Mouse (Mus musculus): ENCODE data around the gene Gm17581. TPM values are rescaled to one million over a fixed set of nuclear protein-coding genes. Genes with fewer than 3 reads are reported as not detected.

The Gm17581 gene
- polyA plus RNA-seq, 1 experiment from 2014 or later: not detected

DNA sequence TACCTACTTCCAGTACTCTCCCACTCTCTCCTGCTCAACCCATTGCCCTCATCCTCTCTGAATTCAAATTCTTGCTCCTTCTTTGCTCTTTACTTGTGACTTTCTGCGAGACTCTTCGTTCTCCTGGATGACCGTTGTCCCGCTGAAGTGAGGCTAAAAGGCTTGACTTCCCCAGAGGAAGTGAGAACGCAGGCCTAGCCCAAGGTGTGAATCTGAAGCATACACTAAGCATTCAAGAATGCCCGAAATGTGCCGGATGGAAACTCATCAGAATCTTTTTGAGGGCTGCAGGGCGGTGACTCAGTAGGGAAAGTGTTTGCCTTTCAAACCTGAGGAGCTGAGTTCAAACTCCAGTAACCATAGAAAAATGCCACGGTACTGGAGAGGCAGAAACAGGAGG is 7.7 kb upstream of the Gm17581 start:
- Histone ChIP-seq H3K9me3 (ENCODE audit: control insufficient read depth, low read length) (no peaks in the 10 kb centered on the region), H3K4me2 (ENCODE audit: low read depth, low read length) (no peak overlapping the region), H3K4me3 (ENCODE audit: low read length) (no peak overlapping the region), H3K4me1 (ENCODE audit: control insufficient read depth, insufficient read depth, low read length) (peaks cover 5% of the 10 kb centered on the region; the same call in 1 of the 2 replicates), H3K27ac (ENCODE audit: low read length) (no peak overlapping the region), H3K27me3 (replicated peaks; ENCODE audit: control insufficient read depth, insufficient read depth, low read length) (no peaks in the 10 kb centered on the region), H3K36me3 (ENCODE audit: control insufficient read depth, insufficient read depth, low read length) (no peaks in the 10 kb centered on the region), H3K9ac (ENCODE audit: low read depth, low read length) (no peak overlapping the region)
- 86% methylated on average over 9 of the region's 9 CpGs for WGBS
- no peak for ATAC-seq

DNA sequence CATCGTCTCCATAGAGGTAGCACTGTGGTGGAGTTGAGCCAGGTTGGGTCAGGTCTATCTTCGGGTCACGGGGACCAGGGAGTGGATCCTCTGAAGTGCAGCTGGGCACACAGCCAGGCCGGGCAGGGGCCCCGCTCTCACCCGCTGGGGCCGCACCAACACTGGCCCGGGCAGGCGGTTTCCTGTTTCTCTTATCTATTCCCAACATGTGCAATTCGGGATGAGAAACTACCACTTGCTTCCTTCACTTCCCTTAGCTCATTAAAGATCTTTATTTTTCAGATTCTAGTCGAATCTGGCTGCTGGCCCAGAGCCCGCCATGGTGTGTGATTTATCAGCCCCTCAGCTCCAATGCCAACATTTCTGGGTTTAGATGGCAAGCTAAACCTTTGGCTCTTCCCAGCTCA is 7.3 kb upstream of the Gm17581 start:
- H3K9ac ChIP-seq (ENCODE audit: low read depth, low read length): no peak overlapping the region
- H3K36me3 ChIP-seq (ENCODE audit: control insufficient read depth, insufficient read depth, low read length): no peaks in the 10 kb centered on the region
- ATAC-seq: peak; percentile 76
- peaks cover 5% of the 10 kb centered on the region; the same call in 1 of the 2 replicates for H3K4me1 ChIP-seq (ENCODE audit: control insufficient read depth, insufficient read depth, low read length)
- H3K27me3 ChIP-seq (replicated peaks; ENCODE audit: control insufficient read depth, insufficient read depth, low read length): no peaks in the 10 kb centered on the region
- H3K9me3 ChIP-seq (ENCODE audit: control insufficient read depth, low read length): no peaks in the 10 kb centered on the region
- 54% methylated on average over 12 of the region's 12 CpGs for WGBS
- H3K27ac ChIP-seq (ENCODE audit: low read length): no peak overlapping the region
- no peak overlapping the region for H3K4me2 ChIP-seq (ENCODE audit: low read depth, low read length)
- H3K4me3 ChIP-seq (ENCODE audit: low read length): no peak overlapping the region

DNA sequence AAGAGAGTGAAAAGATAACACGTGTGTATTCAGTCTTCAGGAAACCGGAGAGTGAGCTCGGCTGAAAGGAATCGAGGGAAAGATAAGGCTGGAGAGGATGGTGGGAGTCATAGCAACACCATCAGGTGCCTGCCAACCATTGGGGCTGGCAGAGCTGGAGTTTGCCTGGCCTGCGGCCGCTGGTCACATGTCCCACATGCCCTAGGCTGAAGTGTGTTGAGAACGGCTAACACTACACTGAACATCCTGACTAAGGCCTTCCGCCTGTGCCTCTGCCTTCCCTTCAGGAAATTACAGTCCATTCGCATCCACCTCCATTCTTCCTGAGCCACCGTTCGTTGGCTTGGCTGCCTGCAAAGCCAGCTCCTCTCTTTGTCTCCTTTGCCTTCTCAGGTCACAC is 6.5 kb upstream of the Gm17581 start:
- Histone ChIP-seq H3K4me2 (ENCODE audit: low read depth, low read length) (no peak overlapping the region), H3K4me3 (ENCODE audit: low read length) (no peak overlapping the region), H3K9ac (ENCODE audit: low read depth, low read length) (no peak overlapping the region), H3K27ac (ENCODE audit: low read length) (no peak overlapping the region), H3K27me3 (replicated peaks; ENCODE audit: control insufficient read depth, insufficient read depth, low read length) (no peaks in the 10 kb centered on the region), H3K36me3 (ENCODE audit: control insufficient read depth, insufficient read depth, low read length) (no peaks in the 10 kb centered on the region), H3K4me1 (ENCODE audit: control insufficient read depth, insufficient read depth, low read length) (peaks cover 5% of the 10 kb centered on the region; the same call in 1 of the 2 replicates), H3K9me3 (ENCODE audit: control insufficient read depth, low read length) (no peaks in the 10 kb centered on the region)
- 66% methylated on average over 11 of the region's 11 CpGs for WGBS
- 0 out of 2 replicates have a peak, but pooled peaks have one; percentile 31 for ATAC-seq

DNA sequence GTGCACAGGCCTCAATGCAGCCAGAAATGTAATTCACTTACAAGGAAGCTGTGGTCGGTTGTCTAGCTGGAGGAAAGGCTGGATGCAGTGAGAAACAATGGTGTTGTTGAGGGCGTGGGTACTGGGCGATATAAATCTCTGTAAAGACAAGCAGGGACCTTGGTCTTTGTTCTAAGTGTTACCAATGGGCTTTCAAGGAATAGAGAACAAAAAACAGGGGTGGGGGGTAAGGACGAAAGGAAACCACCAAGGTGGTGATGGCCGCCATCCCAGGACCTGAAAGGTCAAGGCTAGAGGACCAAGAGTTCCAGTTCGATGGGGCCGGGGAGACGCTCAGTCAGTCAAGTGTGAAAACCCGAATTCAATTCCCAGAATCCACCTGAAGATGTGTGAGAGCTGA is 2.1 kb upstream of the Gm17581 start:
- no peak for ATAC-seq
- 67% methylated on average over 9 of the region's 9 CpGs for WGBS
- no peak overlapping the region for H3K4me3 ChIP-seq (ENCODE audit: low read length)
- no peak overlapping the region for H3K4me2 ChIP-seq (ENCODE audit: low read depth, low read length)
- H3K27ac ChIP-seq (ENCODE audit: low read length): no peak overlapping the region
- no peak overlapping the region for H3K9ac ChIP-seq (ENCODE audit: low read depth, low read length)
- H3K9me3 ChIP-seq (ENCODE audit: control insufficient read depth, low read length): no peaks in the 10 kb centered on the region
- H3K36me3 ChIP-seq (ENCODE audit: control insufficient read depth, insufficient read depth, low read length): no peaks in the 10 kb centered on the region
- no peaks in the 10 kb centered on the region for H3K27me3 ChIP-seq (replicated peaks; ENCODE audit: control insufficient read depth, insufficient read depth, low read length)
- peaks cover under 1% of the 10 kb centered on the region; the same call in 1 of the 2 replicates for H3K4me1 ChIP-seq (ENCODE audit: control insufficient read depth, insufficient read depth, low read length)

DNA sequence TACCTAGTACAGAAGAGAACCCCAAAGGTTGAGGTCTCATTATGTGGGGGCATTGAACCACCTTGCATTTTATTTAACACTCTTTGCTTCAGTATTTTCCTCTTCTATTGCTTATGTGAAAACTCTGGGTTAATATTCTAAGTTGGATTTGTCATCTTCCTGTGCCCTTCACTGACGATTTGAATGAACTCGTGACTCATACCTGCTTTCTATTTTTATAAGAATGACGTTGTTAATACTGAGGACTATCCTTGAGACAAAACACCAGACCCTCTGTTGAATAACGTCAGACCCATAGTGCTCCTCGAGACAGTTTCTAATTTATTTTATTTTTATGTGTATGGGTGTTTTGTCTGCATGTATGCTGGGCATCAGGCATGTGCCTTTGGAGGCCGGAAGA is 1.3 kb upstream of the Gm17581 start:
- Histone ChIP-seq H3K9ac (ENCODE audit: low read depth, low read length) (no peak overlapping the region), H3K4me3 (ENCODE audit: low read length) (no peak overlapping the region)
- WGBS: 70% methylated on average over 6 of the region's 6 CpGs

DNA sequence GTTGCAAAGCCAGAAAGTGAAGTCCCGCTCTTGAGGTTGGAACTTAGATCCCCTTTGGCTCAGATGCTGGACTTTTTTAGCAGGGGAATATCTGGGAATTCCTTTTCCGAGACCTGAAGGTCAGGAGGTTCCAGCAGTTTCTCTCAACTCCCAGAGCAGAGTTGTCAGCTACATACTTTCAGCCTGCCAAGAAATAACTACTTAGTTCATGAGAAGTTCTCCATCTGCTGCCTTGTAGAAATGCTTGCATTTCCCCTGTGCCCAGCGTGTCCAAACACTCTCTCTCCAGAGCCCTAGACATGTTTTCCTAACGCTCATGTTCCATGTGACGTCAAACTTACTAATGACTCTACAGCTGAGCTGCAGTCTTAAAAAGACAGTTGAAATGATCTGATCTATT is 586 bp downstream of the Gm17581 start:
- no peak overlapping the region for H3K9ac ChIP-seq (ENCODE audit: low read depth, low read length)
- no peaks in the 10 kb centered on the region for H3K4me1 ChIP-seq (ENCODE audit: control insufficient read depth, insufficient read depth, low read length)
- H3K27me3 ChIP-seq (replicated peaks; ENCODE audit: control insufficient read depth, insufficient read depth, low read length): no peaks in the 10 kb centered on the region
- H3K4me3 ChIP-seq (ENCODE audit: low read length): no peak overlapping the region
- no peak overlapping the region for H3K27ac ChIP-seq (ENCODE audit: low read length)
- H3K36me3 ChIP-seq (ENCODE audit: control insufficient read depth, insufficient read depth, low read length): no peaks in the 10 kb centered on the region
- ATAC-seq: no peak
- H3K4me2 ChIP-seq (ENCODE audit: low read depth, low read length): no peak overlapping the region
- no peaks in the 10 kb centered on the region for H3K9me3 ChIP-seq (ENCODE audit: control insufficient read depth, low read length)
- WGBS: 61% methylated on average over 5 of the region's 5 CpGs

More for the DNA sequence above, 1.3 kb upstream of the Gm17581 start:
- no peak for ATAC-seq
- Histone ChIP-seq H3K4me1 (ENCODE audit: control insufficient read depth, insufficient read depth, low read length) (no peaks in the 10 kb centered on the region), H3K27ac (ENCODE audit: low read length) (no peak overlapping the region), H3K27me3 (replicated peaks; ENCODE audit: control insufficient read depth, insufficient read depth, low read length) (no peaks in the 10 kb centered on the region), H3K4me2 (ENCODE audit: low read depth, low read length) (no peak overlapping the region), H3K9me3 (ENCODE audit: control insufficient read depth, low read length) (no peaks in the 10 kb centered on the region), H3K36me3 (ENCODE audit: control insufficient read depth, insufficient read depth, low read length) (no peaks in the 10 kb centered on the region)

DNA sequence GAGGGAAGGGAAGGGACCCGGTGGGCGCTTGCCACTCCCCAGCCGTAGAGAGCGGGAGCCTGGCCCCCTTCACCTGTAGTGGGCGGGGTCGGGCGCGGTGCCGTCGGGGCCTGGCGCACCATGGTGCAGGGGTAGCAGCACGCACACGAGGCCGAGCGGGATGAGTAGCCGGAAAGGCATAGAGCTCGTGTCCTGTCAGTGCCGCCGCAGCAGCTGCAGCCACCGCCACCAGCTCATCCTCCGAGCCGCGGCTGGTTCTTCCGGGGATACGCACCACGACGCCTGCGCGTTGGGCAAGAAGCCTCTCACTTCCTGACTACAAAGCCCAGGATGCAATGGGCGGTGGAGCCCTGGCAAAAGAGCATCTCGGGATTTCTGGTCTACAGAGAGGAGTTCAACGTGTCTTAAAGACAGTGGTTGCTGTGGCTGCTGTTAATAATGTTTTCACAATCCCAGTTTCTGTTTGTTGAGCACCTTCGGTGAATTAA is 6.5 kb downstream of the Gm17581 start, which contains the start of gene Edem2:
TSS of gene Edem2 (minus strand) at position 318 of the 488 bp plus-strand sequence.
- WGBS: under 1% methylated on average over 31 of the region's 33 CpGs
- Histone ChIP-seq H3K4me1 (ENCODE audit: control insufficient read depth, insufficient read depth, low read length) (peaks cover 10% of the 10 kb centered on the region; the same call in 1 of the 2 replicates), H3K27ac (ENCODE audit: low read length) (peak within 1 kb of the TSS; percentile 4; the same call in 1 of the 2 replicates), H3K4me3 (ENCODE audit: low read length) (peak within 1 kb of the TSS; percentile 88), H3K9ac (ENCODE audit: low read depth, low read length) (peak within 1 kb of the TSS; percentile 84), H3K36me3 (ENCODE audit: control insufficient read depth, insufficient read depth, low read length) (no peaks in the 10 kb centered on the region), H3K9me3 (ENCODE audit: control insufficient read depth, low read length) (no peaks in the 10 kb centered on the region), H3K4me2 (ENCODE audit: low read depth, low read length) (peak within 1 kb of the TSS; percentile 88), H3K27me3 (replicated peaks; ENCODE audit: control insufficient read depth, insufficient read depth, low read length) (no peaks in the 10 kb centered on the region)
- peak; percentile 94 for ATAC-seq

DNA sequence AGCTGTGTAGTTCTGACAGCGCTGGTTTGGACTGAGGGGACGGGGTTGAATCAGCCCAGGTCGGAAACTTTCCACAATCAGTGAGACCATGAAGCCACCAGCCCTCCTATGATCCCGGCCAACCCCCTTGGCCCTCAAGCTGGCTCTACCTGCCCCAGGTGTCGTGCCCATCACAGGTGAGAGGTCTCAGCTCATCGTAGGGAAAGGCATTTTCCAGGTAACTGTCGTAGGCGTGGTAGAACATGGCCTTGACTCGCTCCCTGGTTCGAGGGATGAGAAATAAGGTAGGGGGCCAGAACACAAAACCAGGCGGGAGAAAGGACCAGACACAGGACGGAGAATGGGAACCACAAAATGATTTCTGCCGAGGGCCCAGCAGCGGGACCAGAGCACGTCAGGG is 6.9 kb downstream of the Gm17581 start:
- peak overlapping the region; percentile 88 for H3K4me3 ChIP-seq (ENCODE audit: low read length)
- WGBS: 5% methylated on average over 15 of the region's 15 CpGs
- H3K4me1 ChIP-seq (ENCODE audit: control insufficient read depth, insufficient read depth, low read length): peaks cover 10% of the 10 kb centered on the region; the same call in 1 of the 2 replicates
- peak overlapping the region; percentile 4; the same call in 1 of the 2 replicates for H3K27ac ChIP-seq (ENCODE audit: low read length)
- ATAC-seq: no peak; the same call in 1 of the 2 replicates
- H3K36me3 ChIP-seq (ENCODE audit: control insufficient read depth, insufficient read depth, low read length): no peaks in the 10 kb centered on the region
- H3K9ac ChIP-seq (ENCODE audit: low read depth, low read length): peak overlapping the region; percentile 84
- H3K9me3 ChIP-seq (ENCODE audit: control insufficient read depth, low read length): no peaks in the 10 kb centered on the region
- H3K27me3 ChIP-seq (replicated peaks; ENCODE audit: control insufficient read depth, insufficient read depth, low read length): no peaks in the 10 kb centered on the region
- peak overlapping the region; percentile 88 for H3K4me2 ChIP-seq (ENCODE audit: low read depth, low read length)

DNA sequence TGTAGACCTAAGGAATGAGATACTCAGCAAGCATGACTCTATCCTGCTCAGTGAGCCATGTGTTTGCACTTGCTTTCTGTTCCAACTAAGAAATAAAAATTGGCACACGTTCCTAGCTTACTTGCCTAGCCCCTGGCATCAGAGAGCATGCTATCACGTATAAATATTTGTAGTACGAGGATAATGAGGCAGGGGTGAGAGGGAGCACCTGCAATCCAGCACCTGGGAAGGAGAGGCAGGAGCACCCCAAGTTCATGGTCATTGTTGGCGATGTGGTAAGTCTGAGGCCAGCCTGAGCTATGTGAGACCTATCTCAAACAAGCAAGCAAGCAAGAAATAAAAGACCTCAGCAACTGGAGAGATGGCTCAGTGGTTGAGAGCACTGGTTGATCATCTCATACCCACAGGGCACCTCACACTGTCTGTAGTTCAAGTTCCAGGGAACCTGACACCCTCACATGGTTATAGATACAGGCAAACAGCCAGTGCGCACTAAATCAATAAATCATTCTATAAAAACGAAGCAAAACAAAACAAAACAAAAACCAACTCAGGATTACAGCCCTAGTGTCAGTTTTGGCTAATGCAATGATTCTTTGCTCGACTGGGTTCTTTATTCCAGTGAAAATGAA is 7.8 kb downstream of the Gm17581 start:
- no peak overlapping the region for H3K27ac ChIP-seq (ENCODE audit: low read length)
- peak overlapping the region; percentile 88 for H3K4me2 ChIP-seq (ENCODE audit: low read depth, low read length)
- no peaks in the 10 kb centered on the region for H3K27me3 ChIP-seq (replicated peaks; ENCODE audit: control insufficient read depth, insufficient read depth, low read length)
- H3K4me3 ChIP-seq (ENCODE audit: low read length): peak overlapping the region; percentile 88
- H3K4me1 ChIP-seq (ENCODE audit: control insufficient read depth, insufficient read depth, low read length): peaks cover 10% of the 10 kb centered on the region; the same call in 1 of the 2 replicates
- no peaks in the 10 kb centered on the region for H3K9me3 ChIP-seq (ENCODE audit: control insufficient read depth, low read length)
- WGBS: 57% methylated on average over 7 of the region's 7 CpGs
- peak; percentile 41 for ATAC-seq
- no peak overlapping the region for H3K9ac ChIP-seq (ENCODE audit: low read depth, low read length)
- no peaks in the 10 kb centered on the region for H3K36me3 ChIP-seq (ENCODE audit: control insufficient read depth, insufficient read depth, low read length)
